Mouse (Mus musculus) lung, postnatal 14 days (tissue): ENCODE results near the gene BC048679.

Source experiments
- DNase-seq: peaks from one replicate; pipeline ENCODE4 v3.0.0; 2021

BC048679 gene

DNA sequence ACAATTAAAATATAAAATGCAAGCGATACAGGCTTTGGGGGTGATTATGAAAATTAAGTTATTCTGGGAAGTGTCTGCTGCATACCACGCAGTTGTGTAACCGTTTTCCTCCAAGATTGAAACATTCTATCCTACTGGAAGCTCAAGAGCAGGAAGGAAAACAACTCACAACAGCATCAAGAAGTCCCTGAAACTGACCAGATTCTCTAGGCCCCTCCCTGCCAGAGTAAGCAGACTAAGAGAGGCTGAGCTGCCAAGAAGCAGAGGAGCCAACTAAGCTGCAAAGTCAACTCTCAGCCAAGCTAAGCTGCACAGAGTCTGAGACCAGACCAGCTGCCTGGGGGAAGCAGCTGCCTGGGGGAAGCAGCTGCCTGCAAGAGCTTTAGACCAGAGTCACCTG lies 22.9 kb downstream of the BC048679 start:
- DNase-seq = no peak

DNA sequence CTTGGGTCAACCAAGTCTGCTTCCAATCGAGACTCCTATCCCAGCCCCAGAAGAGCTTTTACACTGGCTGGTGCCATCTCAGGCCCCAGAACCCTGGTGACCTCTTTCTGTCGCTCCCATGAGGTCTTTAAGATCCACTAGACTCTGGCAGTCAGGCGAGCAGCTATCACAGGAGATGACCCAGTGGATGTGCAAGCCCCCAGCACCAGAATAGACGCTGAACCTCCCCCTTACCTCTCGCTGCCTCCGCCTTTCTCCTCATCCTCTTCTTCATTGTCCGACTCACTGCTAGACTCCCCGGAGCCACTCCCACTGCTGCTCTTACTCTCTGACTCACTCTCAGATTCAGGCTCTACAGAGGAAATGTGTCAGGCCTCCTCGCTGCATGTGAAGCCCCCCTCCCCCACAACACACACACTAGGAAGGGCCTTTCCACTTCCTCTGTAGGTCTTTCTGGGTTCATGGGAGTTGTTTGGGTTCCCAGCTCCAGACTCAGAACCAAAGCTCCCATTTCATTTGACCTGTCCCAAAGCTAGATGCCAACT lies 33.1 kb downstream of the BC048679 start:
- DNase-seq = no peak

DNA sequence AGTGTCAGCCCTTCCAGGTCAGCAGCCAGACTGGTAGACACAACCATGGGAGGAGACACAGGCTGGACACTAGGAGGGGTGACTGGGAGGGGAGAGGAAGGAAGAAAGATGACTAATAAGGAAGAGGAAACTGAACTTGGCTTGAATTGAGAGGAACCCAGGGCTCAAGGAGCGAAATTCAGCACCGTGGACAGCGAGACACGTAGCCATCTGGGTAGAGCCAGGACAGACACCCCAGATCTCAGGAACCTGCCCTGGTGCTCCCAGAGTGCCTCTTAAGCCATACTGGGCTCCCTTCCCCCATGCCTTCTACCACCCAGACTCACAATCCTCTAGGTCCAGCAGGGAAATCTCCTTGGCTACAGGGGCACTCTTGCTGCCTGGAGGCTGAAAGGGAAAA lies 34.0 kb downstream of the BC048679 start:
- peak; percentile 19 for DNase-seq

DNA sequence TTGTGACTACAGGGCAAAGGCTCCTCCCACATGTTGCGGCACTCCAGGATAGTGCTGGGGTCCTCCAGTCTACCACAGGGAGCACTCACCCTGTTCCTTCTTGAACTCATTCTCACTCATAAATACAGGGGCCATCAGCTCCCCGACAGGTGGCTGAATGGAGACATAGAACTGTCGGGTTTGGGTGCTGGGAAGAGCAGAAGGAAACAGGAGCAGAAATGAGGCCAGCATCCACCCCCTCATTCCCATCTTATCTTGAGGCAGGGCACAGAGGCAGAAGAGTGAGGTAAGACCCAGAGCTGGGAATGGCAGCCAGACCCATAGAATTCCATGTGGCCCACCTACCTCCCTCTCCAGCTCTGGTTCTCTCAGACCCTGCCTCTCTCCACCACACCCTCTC lies 35.3 kb downstream of the BC048679 start:
- DNase-seq = no peak

DNA sequence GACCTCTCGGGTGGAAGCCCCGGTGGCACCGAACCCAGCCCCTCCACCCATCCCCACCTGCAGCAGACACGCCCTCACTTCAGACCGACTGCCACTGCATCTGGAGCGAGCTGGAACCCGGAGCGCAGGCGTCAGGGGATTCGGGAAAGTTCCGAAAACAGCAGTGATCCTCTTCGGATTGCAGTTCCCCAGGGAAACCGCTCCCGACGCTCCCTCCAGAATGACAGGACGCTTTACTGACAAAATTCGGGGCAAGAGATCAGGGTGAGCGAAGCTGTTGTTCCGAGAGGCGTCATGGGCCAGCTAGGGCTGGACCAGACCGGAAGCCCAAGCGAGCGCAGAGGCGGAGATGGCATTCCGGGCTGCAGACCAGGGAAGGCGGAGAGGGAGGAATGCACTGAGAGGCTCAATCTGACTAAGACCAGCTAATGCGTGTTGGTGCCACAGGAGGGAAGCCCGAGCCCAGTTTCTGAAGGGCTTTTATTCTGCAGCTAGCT lies 42.9 kb downstream of the BC048679 start, which contains the start of gene Cpeb1:
Gene Cpeb1, minus strand, starts transcription at position 311 of the 497 bp plus-strand sequence.
- peak; percentile 52 for DNase-seq

DNA sequence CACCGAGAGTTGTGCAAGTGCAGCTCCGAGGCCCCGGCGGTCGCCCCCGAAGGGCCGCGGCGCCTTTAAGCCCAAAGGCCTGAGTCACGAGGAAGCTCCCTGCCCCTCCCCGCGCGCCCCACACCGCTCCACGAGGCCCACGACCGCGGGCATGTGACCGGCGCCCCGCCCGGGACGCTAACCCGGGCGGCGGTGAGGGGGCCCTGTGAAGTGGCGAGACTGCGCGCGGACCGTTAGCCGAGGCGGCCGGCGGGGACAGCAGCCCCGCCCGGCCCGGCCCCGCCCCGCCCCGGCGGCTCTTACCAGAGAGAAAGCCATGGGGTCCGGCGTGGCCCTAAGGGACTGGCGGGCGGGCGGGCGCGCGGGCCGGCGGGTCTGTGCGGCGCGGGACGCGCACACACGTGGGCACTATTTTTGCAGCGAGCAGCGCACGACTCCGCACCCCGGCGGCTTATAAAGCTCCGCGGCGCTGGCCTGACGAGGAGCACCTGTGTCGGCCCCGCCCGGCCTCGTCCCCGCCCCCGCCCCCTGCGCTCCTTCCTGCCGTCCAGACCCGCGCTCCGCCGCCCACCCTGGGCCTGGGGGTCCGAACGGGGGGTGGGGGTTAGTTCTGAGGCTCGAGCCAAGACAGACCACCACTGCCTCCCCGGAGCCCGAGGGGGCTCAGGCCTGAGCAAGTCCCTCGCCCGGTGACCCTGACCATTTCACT lies 43.6 kb downstream of the BC048679 start:
- DNase-seq = peak; percentile 18

DNA sequence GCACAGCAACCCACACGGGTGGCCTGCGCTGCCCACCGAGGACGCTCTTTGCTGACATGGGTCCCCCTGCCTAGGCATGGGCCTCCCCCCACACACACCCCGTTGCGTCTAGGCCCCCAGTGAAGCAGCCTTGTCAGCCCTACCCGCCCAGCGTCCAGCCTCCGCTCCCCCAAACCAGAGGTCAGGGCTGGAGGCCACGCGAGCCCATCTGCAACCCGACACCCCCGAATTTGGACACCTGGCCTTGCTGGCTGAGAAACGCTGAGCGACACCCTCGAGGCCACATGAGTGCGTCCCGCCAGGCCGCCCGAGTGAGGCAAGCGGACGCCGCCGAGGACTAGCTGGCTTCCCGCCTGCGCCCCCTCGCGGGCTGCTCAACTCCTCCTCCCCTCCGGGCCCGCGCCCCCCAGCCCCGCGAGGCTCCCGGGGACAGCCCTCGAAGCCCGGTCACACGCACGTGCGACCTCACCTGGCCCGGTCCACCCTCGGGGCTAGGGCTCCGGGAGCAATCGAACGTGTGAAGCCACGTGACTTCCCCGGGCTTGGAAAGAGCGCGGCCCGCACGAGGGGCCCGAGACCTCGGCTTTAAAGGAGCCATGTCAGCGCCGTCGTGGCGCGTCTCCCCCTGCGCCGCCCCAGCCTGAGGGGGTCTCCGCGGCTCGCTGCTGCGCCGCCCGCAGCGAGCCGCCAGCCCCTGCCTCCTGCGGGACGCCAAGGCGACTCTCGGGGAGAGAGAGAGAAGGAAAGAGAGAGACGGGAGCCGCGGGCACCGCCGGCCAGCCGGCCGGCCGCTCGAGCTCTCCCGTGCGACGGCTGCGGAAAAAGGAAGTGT lies 44.4 kb downstream of the BC048679 start:
- peak; percentile 5 for DNase-seq

DNA sequence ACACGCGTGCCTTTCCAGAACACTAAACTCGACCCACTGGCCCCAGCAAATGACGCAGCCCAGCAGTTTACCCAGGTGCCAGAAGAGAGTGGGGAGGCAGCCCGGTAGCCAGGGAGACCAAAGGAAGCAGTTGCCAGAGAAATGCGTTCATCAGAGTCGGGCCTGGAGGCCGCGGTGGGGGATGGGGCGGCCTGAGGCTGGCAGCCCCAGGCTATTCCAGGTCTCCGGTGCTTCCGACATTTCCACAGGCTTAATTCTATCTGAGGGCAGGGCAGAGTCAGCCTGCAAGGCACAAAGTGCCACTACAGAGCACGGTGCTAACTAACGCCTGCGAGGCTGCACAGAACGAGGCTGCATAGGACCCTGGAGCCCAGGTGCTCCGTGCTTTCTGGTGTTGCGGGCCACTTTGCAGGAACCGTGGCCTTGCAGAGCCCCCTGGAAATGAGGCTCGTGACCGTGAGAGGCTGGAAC lies 45.1 kb downstream of the BC048679 start:
- DNase-seq = no peak
